Mouse (Mus musculus): ENCODE data around the gene Usp28. TPM values are rescaled to one million over a fixed set of nuclear protein-coding genes. Genes with fewer than 3 reads are reported as not detected.

Gene Usp28
- polyA plus RNA-seq, 1 experiment from 2014 or later, result 46.0 TPM

DNA sequence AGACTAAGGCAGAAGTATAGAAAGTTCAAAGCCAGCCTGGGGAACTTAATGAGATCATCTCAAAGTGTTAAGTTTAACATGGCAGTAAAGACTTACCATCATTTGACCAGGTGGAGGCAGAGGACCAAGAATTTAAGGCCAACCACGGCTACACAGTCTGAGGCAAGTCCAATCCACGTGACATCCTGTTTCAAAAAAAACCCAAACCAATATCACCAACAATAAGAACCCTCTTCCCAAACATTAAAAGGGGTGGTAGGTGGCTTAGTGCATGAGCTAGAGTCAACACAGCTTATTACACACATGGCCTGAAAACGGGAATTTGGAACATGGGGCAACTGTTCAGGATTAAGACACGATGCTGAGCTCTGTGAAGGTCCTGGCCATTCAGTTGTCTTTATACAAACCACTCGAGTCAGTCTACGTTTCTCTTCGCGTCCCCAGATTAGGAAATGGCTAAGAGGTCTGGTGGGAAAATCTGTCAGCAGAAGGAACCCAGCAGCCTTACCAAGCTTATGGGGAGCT is 793 bp upstream of the Usp28 start:
- peak overlapping the region; percentile 86 for H3K27ac ChIP-seq
- ATAC-seq (ENCODE audit: low FRiP score), result no peak; the same call in none of the 2 replicates

GRCm38 (mm10) chr9:48985708-48986088 is 523 bp downstream of the Usp28 start:
- H3K4me2 ChIP-seq, result peak overlapping the region; percentile 72
- H3K36me3 ChIP-seq (replicated peaks), result no peaks in the 10 kb centered on the region
- H3K27me3 ChIP-seq, result no peaks in the 10 kb centered on the region
- H3K4me1 ChIP-seq, result peaks cover 37% of the 10 kb centered on the region
- H3K9me3 ChIP-seq, result no peaks in the 10 kb centered on the region
- no peak for ATAC-seq (ENCODE audit: low FRiP score)
- H3K4me3 ChIP-seq (replicated peaks), result peak overlapping the region; percentile 81
- H3K27ac ChIP-seq, result peak overlapping the region; percentile 74
- H3K9ac ChIP-seq, result peak overlapping the region; percentile 82
- under 1% methylated on average over 20 of the region's 20 CpGs for WGBS

More for the DNA sequence above, 793 bp upstream of the Usp28 start:
- Histone ChIP-seq H3K4me1 (peaks cover 36% of the 10 kb centered on the region), H3K4me3 (replicated peaks) (peak overlapping the region; percentile 81), H3K36me3 (replicated peaks) (no peaks in the 10 kb centered on the region), H3K9me3 (no peaks in the 10 kb centered on the region), H3K9ac (peak overlapping the region; percentile 49), H3K27me3 (no peaks in the 10 kb centered on the region), H3K4me2 (peak overlapping the region; percentile 72)
- WGBS, result 41% methylated on average over 8 of the region's 8 CpGs

DNA sequence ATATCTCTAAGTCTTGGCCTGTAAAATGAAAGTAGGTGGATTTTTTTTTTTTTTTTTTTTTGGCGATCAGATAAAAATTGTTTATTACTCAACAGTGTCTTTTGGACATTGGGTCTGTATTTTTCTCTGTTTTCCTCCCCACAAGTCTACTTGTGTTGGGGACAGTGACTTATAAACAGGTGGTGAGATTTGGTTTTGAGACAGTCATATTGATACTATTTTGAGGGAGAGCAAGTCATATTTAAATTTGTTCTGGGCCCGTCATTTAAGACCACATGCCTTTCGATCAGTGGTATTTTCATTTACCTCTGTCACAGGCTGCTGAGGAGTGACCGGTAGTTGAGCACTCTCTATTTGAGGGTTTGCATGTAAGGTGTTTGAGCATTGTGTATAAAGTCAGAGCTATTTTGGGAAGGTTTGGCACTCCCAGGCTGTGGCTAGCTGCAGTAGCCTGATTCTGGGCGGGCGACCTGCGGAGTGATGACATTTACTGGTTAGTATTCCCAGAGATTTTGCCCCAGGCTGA is 1.5 kb downstream of the Usp28 start:
- Histone ChIP-seq H3K27ac (no peak overlapping the region), H3K4me2 (peak overlapping the region; percentile 72), H3K36me3 (replicated peaks) (no peaks in the 10 kb centered on the region), H3K9ac (peak overlapping the region; percentile 33), H3K9me3 (no peaks in the 10 kb centered on the region), H3K4me1 (peaks cover 47% of the 10 kb centered on the region), H3K4me3 (replicated peaks) (peak overlapping the region; percentile 81), H3K27me3 (no peaks in the 10 kb centered on the region)
- no peak for ATAC-seq (ENCODE audit: low FRiP score)
- 17% methylated on average over 7 of the region's 7 CpGs for WGBS

GRCm38 (mm10) chr9:48987201-48988101 is 2.3 kb downstream of the Usp28 start:
- Histone ChIP-seq H3K4me1 (peaks cover 47% of the 10 kb centered on the region), H3K4me3 (replicated peaks) (peak overlapping the region; percentile 81), H3K27me3 (no peaks in the 10 kb centered on the region), H3K9ac (peak overlapping the region; percentile 33), H3K27ac (no peak overlapping the region), H3K9me3 (no peaks in the 10 kb centered on the region), H3K36me3 (replicated peaks) (peaks cover under 1% of the 10 kb centered on the region; the same call in 1 of the 2 replicates), H3K4me2 (peak overlapping the region; percentile 72)
- WGBS, result 30% methylated on average over 12 of the region's 12 CpGs
- no peak for ATAC-seq (ENCODE audit: low FRiP score)

- Histone ChIP-seq H3K4me1 (peaks cover 36% of the 10 kb centered on the region), H3K27me3 (no peaks in the 10 kb centered on the region), H3K9me3 (no peaks in the 10 kb centered on the region), H3K9ac (no peak overlapping the region), H3K36me3 (replicated peaks) (peaks cover 4% of the 10 kb centered on the region; the same call in 1 of the 2 replicates), H3K4me2 (no peak overlapping the region), H3K27ac (no peak overlapping the region), H3K4me3 (replicated peaks) (no peak overlapping the region)
- ATAC-seq (ENCODE audit: low FRiP score), result no peak
- WGBS, result 31% methylated on average over 5 of the region's 5 CpGs
Observed at GRCm38 (mm10) chr9:48991671-48992070, 6.5 kb downstream of the Usp28 start.

DNA sequence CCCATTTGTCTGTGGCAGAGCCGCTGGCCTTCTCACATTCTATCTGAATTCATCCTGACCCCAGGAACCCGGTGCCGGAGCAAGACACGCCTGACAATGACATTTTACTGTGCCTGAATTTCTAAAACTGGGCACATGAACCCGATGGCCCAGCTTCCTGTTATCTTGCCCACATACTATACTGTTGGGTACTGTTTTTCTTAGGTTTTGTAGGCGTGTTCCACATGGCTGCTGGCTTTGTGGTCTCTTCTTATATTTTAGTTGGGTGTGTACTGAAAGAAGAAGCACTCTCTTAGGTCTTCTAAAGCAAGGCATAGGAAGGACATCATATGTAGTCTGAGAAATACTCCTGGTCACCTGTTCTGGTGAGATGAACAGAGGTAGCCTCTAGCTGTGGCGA is 9.6 kb downstream of the Usp28 start:
- Histone ChIP-seq H3K4me3 (replicated peaks) (no peak overlapping the region), H3K9me3 (no peaks in the 10 kb centered on the region), H3K4me2 (no peak overlapping the region), H3K9ac (no peak overlapping the region), H3K4me1 (peaks cover 11% of the 10 kb centered on the region), H3K27ac (no peak overlapping the region), H3K36me3 (replicated peaks) (peaks cover 9% of the 10 kb centered on the region), H3K27me3 (no peaks in the 10 kb centered on the region)
- 93% methylated on average over 7 of the region's 7 CpGs for WGBS
- no peak for ATAC-seq (ENCODE audit: low FRiP score)

GRCm38 (mm10) chr9:48995735-48996134 is 10.6 kb downstream of the Usp28 start:
- Histone ChIP-seq H3K4me3 (replicated peaks) (no peak overlapping the region), H3K4me2 (no peak overlapping the region), H3K4me1 (peaks cover 9% of the 10 kb centered on the region), H3K9ac (no peak overlapping the region), H3K27me3 (no peaks in the 10 kb centered on the region), H3K9me3 (no peaks in the 10 kb centered on the region), H3K36me3 (replicated peaks) (peaks cover 17% of the 10 kb centered on the region), H3K27ac (no peak overlapping the region)
- no peak for ATAC-seq (ENCODE audit: low FRiP score)
- 96% methylated on average over 1 of the region's 1 CpGs for WGBS

DNA sequence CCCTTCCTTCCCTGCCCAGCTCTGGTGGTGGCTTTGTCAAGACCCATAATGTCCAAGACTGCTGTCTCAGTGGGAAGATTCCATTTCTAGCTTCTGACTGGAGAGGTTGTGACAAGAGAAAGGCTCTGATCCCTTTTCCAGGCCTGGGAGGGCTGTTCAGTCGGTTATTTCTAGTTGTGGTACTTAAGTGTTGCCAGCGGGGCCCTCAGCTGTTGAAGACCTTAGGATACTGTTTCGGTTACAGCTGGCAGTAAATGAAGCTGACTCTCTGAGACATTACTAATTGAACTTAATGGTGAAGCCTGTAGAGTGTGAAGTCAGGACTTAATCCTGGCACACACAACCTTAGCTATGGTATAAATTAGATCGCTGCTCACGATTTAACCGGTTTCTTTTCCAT is 14.1 kb downstream of the Usp28 start:
- H3K27ac ChIP-seq, result no peak overlapping the region
- no peaks in the 10 kb centered on the region for H3K4me1 ChIP-seq
- H3K36me3 ChIP-seq (replicated peaks), result peaks cover 34% of the 10 kb centered on the region

DNA sequence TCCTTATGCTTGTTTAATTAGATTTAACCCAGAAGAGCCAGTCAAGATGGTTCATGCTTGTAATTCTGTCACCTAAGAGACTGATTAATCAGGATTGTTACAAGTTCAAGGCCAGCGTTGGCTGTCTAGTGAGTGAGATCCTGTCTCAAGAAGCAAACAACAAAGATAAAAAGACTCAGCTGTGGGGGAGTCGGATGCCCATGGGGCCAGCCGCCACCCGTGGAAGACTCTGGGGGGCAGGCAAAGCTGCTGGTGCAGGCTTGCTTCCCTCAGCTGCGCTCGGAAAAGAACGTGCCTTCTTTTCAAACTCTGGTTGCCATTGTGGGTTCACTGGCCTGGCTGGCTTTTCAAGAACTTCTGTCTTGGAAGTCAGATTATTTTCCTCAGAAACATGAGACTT is 30.6 kb downstream of the Usp28 start:
- no peak overlapping the region for H3K4me2 ChIP-seq
- H3K27ac ChIP-seq, result no peak overlapping the region
- ATAC-seq (ENCODE audit: low FRiP score), result no peak
- no peak overlapping the region for H3K9ac ChIP-seq
- H3K4me3 ChIP-seq (replicated peaks), result no peak overlapping the region
- H3K9me3 ChIP-seq, result no peaks in the 10 kb centered on the region
- H3K27me3 ChIP-seq, result no peaks in the 10 kb centered on the region
- H3K36me3 ChIP-seq (replicated peaks), result peaks cover 77% of the 10 kb centered on the region
- H3K4me1 ChIP-seq, result no peaks in the 10 kb centered on the region
- WGBS, result 86% methylated on average over 7 of the region's 7 CpGs

More for the DNA sequence above, 14.1 kb downstream of the Usp28 start:
- WGBS, result 87% methylated on average over 6 of the region's 6 CpGs
- Histone ChIP-seq H3K9me3 (no peaks in the 10 kb centered on the region), H3K9ac (no peak overlapping the region), H3K4me3 (replicated peaks) (no peak overlapping the region), H3K4me2 (no peak overlapping the region), H3K27me3 (no peaks in the 10 kb centered on the region)
- no peak for ATAC-seq (ENCODE audit: low FRiP score)

GRCm38 (mm10) chr9:49021289-49021688 is 36.1 kb downstream of the Usp28 start:
- no peak overlapping the region for H3K27ac ChIP-seq
- WGBS, result 95% methylated on average over 5 of the region's 5 CpGs
- H3K4me3 ChIP-seq (replicated peaks), result no peak overlapping the region
- H3K36me3 ChIP-seq (replicated peaks), result peaks cover 55% of the 10 kb centered on the region
- no peaks in the 10 kb centered on the region for H3K4me1 ChIP-seq
- H3K27me3 ChIP-seq, result no peaks in the 10 kb centered on the region
- ATAC-seq (ENCODE audit: low FRiP score), result no peak
- no peaks in the 10 kb centered on the region for H3K9me3 ChIP-seq
- no peak overlapping the region for H3K4me2 ChIP-seq
- H3K9ac ChIP-seq, result no peak overlapping the region

DNA sequence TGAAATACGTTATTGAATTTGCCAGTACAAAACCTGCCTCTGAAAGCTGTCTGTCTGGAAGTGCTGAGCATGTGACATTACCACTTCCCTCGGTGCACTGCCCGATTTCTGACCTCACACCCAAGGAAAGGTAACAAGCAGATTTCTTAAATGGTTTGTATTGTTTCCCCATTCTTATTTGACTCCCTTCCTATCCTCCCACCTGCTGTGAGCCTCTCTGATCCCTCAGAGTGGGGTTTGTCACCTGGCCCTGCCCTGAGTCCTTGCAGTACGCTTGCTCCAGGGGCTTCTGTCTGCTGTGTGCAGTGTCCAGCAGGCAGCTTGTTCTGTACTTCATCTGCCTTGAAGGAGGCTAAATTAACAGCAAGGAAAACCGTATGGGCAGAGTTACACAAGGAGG is 38.8 kb downstream of the Usp28 start:
- Histone ChIP-seq H3K9me3 (no peaks in the 10 kb centered on the region), H3K27me3 (no peaks in the 10 kb centered on the region), H3K9ac (no peak overlapping the region), H3K36me3 (replicated peaks) (peaks cover 66% of the 10 kb centered on the region), H3K4me1 (no peaks in the 10 kb centered on the region), H3K4me2 (no peak overlapping the region), H3K4me3 (replicated peaks) (no peak overlapping the region), H3K27ac (no peak overlapping the region)
- no peak for ATAC-seq (ENCODE audit: low FRiP score)
- 92% methylated on average over 5 of the region's 5 CpGs for WGBS

DNA sequence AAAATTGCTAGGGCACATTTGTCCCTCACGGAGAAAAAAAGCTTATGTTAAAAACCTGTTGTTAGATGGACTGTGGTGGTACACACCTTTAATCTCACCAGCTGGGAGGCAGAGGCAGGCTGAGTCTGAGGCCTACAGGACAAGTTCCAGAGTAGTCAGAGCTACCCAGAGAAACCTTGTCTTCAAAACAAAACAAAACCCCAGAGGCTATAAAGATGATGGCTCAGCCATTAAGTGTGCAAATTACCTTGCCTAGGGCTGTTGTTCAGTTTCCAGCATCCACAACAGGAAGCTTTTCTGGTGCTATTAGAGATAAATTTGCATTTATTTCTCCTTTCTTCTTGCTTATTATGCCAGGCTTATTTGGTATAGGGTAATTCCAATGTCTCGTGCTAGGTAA is 39.4 kb downstream of the Usp28 start:
- WGBS, result 86% methylated on average over 2 of the region's 2 CpGs
- Histone ChIP-seq H3K4me1 (no peaks in the 10 kb centered on the region), H3K27ac (no peak overlapping the region), H3K4me2 (no peak overlapping the region), H3K36me3 (replicated peaks) (peaks cover 66% of the 10 kb centered on the region), H3K9ac (no peak overlapping the region), H3K4me3 (replicated peaks) (no peak overlapping the region), H3K27me3 (no peaks in the 10 kb centered on the region), H3K9me3 (no peaks in the 10 kb centered on the region)
- no peak for ATAC-seq (ENCODE audit: low FRiP score)
